Mouse (Mus musculus): ENCODE results near the gene Gpr156. TPM values are rescaled to one million over a fixed set of nuclear protein-coding genes. Genes with fewer than 3 reads are reported as not detected.
"Not testable (repeated sequence)": the region's sequence is repeated elsewhere in the genome, so short reads cannot be mapped to it uniquely, and the experiment has no call there.

The Gpr156 gene
- total RNA-seq, 2 experiments from 2014 or later: 0.37 to 0.67 TPM

DNA sequence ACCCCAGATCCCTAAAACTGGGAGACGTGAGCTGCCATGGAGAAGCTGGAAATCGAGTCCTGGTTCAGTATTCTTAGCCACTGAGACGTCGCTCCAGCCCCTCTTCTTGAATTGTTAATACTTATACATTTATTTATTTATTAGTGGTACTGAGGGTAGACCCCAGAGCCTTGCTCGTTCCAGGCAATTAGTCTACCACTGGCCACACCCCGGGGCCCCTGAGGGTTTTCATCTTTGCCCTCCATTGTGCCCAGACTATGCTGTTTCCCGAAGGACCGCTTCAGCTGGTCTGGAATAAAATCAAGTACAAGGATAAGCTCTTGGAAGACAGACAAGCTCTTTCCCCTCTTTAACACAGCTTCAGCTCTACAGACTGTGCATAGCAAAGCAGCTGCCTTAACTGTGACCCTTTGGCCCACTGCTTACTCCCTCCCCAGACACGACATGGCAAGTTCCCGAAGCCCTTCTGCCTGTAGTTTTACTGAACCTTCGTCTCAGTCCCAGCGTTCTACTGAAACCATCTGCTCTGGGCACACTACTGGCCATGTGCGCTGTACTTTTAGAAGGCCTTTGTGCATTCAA is 39.1 kb downstream of the Gpr156 start:
- no peak for DNase-seq (ENCODE audit: low spot score in 2 of 2)

GRCm38 (mm10) chr16:37956076-37956676 is 39.9 kb downstream of the Gpr156 start:
- no peak for DNase-seq (ENCODE audit: low spot score in 2 of 2)

- DNase-seq (ENCODE audit: low spot score in 2 of 2): no peak
These were observed 40.5 kb downstream of the Gpr156 start for GRCm38 (mm10) chr16:37956751-37957150.

GRCm38 (mm10) chr16:37962696-37963095 is 46.4 kb downstream of the Gpr156 start:
- not testable (repeated sequence) for DNase-seq (ENCODE audit: low spot score in 2 of 2)

GRCm38 (mm10) chr16:37963331-37964281 is 47.3 kb downstream of the Gpr156 start:
- DNase-seq (ENCODE audit: low spot score in 2 of 2): no peak

- no peak for DNase-seq (ENCODE audit: low spot score in 2 of 2)
These were observed 48.2 kb downstream of the Gpr156 start for GRCm38 (mm10) chr16:37964380-37965070.

GRCm38 (mm10) chr16:37966871-37967270 is 50.6 kb downstream of the Gpr156 start:
- DNase-seq (ENCODE audit: low spot score in 2 of 2): no peak

DNA sequence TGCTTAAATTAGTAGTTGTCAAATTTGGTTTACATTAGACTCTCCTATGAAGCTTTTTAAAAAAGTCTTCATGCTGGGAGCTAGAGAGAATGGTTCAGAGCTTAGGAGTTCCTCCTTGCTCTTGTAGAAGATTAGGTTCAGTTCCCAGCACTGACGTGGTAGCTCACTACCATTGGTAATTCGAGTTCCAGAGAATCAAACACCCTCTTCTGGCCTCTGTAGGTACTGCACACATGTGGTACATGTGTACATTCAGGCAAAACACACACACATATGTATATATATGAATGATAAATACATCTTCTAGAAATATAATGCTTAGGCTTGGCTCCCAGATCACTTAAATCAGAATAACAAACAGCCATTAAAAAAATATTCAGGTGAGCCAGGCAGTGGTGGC is 51.1 kb downstream of the Gpr156 start:
- DNase-seq (ENCODE audit: low spot score in 2 of 2): no peak

GRCm38 (mm10) chr16:37971522-37971921 is 55.2 kb downstream of the Gpr156 start:
- DNase-seq (ENCODE audit: low spot score in 2 of 2): no peak

DNA sequence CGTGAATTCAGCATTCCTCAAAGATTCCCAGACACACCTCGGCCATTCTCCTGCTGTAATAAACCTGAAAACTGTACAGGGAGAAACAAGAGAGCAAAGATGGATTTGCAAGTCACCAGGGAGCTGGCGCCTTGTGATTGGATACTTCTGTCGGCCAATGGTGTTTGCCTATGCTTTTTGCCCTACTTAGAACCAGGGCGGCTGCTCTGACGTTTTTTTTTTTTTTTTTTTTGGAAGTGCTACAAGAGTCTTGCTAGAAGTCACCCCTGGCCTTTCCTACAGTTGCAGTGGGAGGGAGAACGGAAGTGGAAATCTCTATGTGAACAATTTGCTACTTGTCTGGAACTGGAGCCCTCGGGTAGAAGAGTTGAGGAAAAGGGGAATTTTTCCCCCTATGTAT is 56.1 kb downstream of the Gpr156 start:
- DNase-seq (ENCODE audit: low spot score in 2 of 2): no peak

DNA sequence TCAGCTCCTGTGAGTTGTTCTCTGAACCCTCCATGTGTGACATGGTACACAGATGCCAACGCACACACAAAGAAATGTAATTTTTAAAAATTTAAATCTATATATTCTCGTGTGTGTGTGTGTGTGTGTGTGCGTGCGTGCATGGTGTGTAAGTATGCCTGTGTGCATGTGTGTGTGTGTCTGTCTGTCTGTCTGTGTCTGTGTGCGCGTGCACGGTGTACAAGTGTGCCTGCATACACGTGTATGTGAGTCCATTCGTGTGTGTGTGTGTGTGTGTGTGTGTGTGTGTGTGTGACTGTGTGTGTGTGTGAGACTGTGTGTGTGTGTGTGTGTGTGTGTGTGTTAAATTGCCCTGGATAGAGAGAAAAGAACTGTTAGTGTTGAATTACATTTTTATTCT is 56.9 kb downstream of the Gpr156 start:
- not testable (repeated sequence) for DNase-seq (ENCODE audit: low spot score in 2 of 2)

DNA sequence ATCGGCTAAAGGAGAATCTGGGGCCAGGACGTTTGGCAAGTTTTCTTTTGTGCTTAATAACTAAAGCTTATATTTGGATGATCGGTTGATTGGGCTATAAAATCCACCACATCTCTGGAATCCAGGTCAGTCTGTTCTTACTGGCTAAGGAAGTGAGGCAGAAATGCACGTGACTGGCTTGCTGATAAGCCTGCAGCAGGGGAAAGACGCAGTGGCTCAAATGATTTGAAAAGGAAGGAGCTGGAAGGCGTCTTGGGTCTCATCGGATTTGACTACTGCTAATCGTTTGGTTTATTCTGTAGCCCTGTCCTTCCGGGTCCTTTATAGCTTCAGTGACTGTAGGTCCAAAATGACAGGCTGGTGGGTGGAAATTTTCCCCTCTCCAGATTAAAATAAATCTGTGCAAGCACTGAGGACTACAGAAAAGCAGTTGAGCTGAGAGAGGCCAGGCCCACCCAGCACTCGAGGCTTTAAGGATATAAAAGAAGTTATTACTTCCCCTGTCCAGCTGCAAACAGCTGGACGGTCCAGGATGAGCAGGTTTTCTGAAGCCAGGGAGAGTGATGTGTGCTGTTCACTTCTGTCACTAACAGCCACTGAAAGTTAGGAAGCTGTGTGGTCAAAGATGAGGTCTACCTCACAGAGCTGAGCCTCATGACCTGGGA is 57.7 kb downstream of the Gpr156 start:
- peak in 1 of 2 experiments; percentile 25 for DNase-seq (ENCODE audit: low spot score in 2 of 2)

DNA sequence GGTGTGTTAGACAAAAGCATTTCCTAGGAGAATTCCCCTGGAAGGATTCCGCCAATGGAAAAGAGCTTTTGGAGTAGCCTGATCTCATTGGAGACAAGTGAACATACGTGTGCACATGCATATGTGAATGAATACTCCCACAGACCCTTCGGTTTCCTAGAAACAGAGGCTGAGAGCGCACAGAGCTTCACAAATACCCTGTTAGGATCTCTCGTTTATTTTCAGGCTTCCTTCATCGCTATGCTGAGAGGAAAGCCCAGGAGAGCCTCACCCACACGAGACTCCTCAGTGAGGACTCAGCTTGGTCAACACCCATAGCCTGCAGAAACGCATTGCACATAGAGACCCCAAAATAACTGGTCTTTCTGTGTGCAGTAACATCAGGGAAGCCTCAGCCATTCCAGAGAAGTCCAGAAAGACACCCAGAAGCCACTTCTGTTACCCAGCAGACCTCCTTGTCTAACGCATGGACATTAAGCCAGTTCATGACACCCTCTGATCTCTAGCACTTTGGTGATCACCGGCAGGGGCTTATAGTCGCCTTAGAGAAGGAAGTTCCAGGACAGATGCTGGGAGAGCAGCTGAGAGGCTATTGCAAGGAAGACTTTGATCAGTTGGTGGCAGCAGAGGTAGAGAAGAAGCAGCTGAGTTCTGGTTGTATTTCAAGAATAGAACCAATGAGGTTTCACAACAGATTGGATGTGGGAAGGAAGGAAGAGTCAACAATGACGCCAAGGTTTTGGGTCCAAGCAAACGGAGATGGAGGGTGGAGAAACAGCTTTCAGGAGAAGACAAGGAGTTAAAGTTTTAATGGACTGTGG is 58.4 kb downstream of the Gpr156 start:
- DNase-seq (ENCODE audit: low spot score in 2 of 2): peak; percentile 66 to 68

GRCm38 (mm10) chr16:37981907-37982306 is 65.6 kb downstream of the Gpr156 start:
- no peak for DNase-seq (ENCODE audit: low spot score in 2 of 2)

DNA sequence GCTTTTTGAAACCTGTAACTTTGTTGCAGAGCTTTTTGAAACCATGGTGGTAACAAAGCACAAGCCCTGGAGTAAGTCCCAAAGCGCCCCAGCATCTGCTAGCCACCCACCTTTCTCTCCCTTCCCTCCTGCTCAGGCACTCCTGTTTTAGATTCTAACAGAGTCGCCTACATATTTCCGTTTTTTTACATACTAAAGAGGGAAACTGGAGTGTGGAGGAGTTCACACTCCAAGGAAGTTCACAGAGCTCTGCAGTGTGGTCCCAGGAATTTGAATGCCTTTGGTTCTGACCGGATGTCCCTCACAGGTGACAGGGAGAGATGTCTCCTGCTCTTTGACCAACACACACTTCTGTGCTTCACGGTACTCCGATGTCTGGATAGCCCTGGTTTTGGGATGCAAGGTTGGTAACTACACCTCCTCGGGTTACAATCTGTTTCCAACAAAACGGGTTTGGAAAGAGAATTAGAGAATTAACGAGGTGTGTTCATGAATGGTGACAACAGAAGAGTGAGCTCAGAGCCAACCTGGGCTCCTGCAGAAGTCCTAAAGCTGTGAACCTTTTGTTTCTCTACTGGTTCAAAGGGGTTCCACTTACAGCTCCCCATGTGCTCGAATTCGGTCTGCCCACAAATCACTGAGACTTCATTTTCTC is 72.0 kb downstream of the Gpr156 start:
- DNase-seq (ENCODE audit: low spot score in 2 of 2): peak; percentile 64 to 73

- no peak for DNase-seq (ENCODE audit: low spot score in 2 of 2)
These were observed 73.5 kb downstream of the Gpr156 start for GRCm38 (mm10) chr16:37989796-37990195.

DNA sequence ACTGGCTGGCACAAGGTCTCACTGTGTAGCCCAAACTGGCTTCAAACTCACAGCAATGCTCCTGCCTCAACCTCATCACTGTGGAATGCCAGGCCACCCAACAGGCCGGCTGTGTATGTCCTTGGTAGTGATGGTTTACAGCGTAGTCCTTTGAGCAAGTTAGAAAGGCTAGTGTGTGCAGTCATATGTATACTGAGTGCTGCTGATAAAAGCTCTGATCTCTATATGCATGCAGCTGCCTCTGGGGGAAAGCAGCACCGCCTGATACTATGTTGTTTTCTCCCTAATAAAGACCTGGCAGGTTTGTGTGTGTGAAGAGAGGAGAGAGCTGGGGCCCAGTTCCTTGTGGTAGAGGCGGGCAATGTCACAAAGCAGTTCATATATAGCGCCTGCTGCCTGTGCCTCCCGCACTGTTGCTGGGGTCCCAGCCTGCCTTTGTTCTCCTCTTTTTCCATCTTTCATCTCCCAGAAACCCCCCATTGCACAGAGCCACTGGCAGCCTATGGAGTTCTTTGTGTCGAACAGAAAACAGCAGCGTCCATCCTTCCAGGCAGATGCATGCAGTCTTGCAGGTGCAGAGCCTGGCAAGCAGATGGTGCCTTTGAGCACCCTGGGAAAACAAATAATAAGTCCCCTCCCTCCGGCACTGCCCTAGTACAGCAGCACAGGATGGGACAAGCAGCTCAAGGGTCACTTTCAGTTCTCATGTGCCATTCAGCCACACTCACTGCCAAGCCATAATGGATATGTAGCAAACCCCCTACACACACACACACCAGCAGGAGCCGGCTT is 74.5 kb downstream of the Gpr156 start:
- DNase-seq (ENCODE audit: low spot score in 2 of 2): no peak

DNA sequence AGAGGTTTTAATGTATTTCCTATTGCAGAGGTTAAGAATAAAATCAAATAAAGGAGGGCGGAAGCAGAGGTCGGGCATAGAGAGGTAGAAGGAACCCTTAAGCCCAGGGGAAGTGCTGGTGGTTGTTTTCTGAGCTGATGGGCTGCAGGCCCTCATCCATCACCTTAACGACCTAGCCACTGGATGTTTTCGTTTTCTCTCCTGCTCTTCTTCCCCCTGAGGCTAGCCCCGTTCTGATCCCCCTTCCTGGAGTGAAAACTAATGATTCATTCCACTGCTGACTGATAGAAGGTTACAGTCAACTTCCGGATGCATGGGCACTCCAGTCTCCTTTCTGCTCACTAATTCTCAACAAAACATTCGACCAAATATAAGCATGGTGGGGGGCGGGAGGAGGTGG is 76.5 kb downstream of the Gpr156 start:
- no peak for DNase-seq (ENCODE audit: low spot score in 2 of 2)

- peak; percentile 57 to 65 for DNase-seq (ENCODE audit: low spot score in 2 of 2)
These were observed 78.4 kb downstream of the Gpr156 start for GRCm38 (mm10) chr16:37994647-37995046.

Measured in left cerebral cortex, adult 18-20 months (tissue).